Mouse (Mus musculus): Measurements from ENCODE around the gene Zfp760.
"Not testable (repeated sequence)": the region's sequence is repeated elsewhere in the genome, so short reads cannot be mapped to it uniquely, and the experiment has no call there.

Zfp760 gene

GRCm38 (mm10) chr17:21707343-21707996 lies at the start of gene Zfp760:
Gene Zfp760, plus strand, starts transcription at chr17:21707741.
- peak; percentile 75 for DNase-seq (ENCODE audit: low read depth, low spot score)

- not testable (repeated sequence) for DNase-seq (ENCODE audit: low read depth, low spot score)
Measured at GRCm38 (mm10) chr17:21678826-21679225, 28.7 kb upstream of the Zfp760 start.

GRCm38 (mm10) chr17:21679273-21680018 lies 28.1 kb upstream of the Zfp760 start:
- peak; percentile 67 for DNase-seq (ENCODE audit: low read depth, low spot score)

- DNase-seq (ENCODE audit: low read depth, low spot score), result not testable (repeated sequence)
Measured at GRCm38 (mm10) chr17:21680019-21680376, 27.5 kb upstream of the Zfp760 start.

- DNase-seq (ENCODE audit: low read depth, low spot score), result no peak
Measured at GRCm38 (mm10) chr17:21691560-21691959, 16.0 kb upstream of the Zfp760 start, which contains the start of gene Gm10226. Gene Gm10226, plus strand, starts transcription at chr17:21691860.

- DNase-seq (ENCODE audit: low read depth, low spot score), result no peak
Measured at GRCm38 (mm10) chr17:21693342-21693741, 14.2 kb upstream of the Zfp760 start.

- no peak for DNase-seq (ENCODE audit: low read depth, low spot score)
Measured at GRCm38 (mm10) chr17:21696073-21696472, 11.5 kb upstream of the Zfp760 start.

GRCm38 (mm10) chr17:21702281-21703240 lies 5.0 kb upstream of the Zfp760 start:
- no peak for DNase-seq (ENCODE audit: low read depth, low spot score)

GRCm38 (mm10) chr17:21703414-21703813 lies 4.1 kb upstream of the Zfp760 start:
- DNase-seq (ENCODE audit: low read depth, low spot score), result no peak

- DNase-seq (ENCODE audit: low read depth, low spot score), result no peak
Measured at GRCm38 (mm10) chr17:21708401-21708800, 860 bp downstream of the Zfp760 start.

- not testable (repeated sequence) for DNase-seq (ENCODE audit: low read depth, low spot score)
Measured at GRCm38 (mm10) chr17:21730495-21730894, 23.0 kb downstream of the Zfp760 start, which contains the start of gene Zfp229. Gene Zfp229, plus strand, starts transcription at chr17:21730795.

- DNase-seq (ENCODE audit: low read depth, low spot score), result no peak
Measured at GRCm38 (mm10) chr17:21733049-21733448, 25.5 kb downstream of the Zfp760 start.

GRCm38 (mm10) chr17:21733529-21734031 lies 26.0 kb downstream of the Zfp760 start:
- peak; percentile 67 for DNase-seq (ENCODE audit: low read depth, low spot score)

- no peak for DNase-seq (ENCODE audit: low read depth, low spot score)
Measured at GRCm38 (mm10) chr17:21752791-21753190, 45.2 kb downstream of the Zfp760 start.

GRCm38 (mm10) chr17:21753342-21754208 lies 46.0 kb downstream of the Zfp760 start:
- DNase-seq (ENCODE audit: low read depth, low spot score), result no peak

- no peak for DNase-seq (ENCODE audit: low read depth, low spot score)
Measured at GRCm38 (mm10) chr17:21770336-21770735, 62.8 kb downstream of the Zfp760 start.
